Mouse (Mus musculus) heart, adult 8-10 months (tissue): ENCODE data around the gene Asrgl1. TPM values are rescaled to one million over a fixed set of nuclear protein-coding genes. Genes with fewer than 3 reads are reported as not detected.
"Not testable (repeated sequence)": the region's sequence is repeated elsewhere in the genome, so short reads cannot be mapped to it uniquely, and the experiment has no call there.

Experiments used
- DNase-seq: peaks from one replicate; pipeline ENCODE4 v3.0.0; 2022; ENCODE audit warnings: low spot score
- total RNA-seq, 4 experiments: library from RNA; stranded (reverse); gene quantifications; 2 replicates each; pipeline ENCODE4 v1.2.4; 2022

Gene Asrgl1
- 10 to 100 TPM; 31.9 to 37.3 (median 37.2) TPM for total RNA-seq

DNA sequence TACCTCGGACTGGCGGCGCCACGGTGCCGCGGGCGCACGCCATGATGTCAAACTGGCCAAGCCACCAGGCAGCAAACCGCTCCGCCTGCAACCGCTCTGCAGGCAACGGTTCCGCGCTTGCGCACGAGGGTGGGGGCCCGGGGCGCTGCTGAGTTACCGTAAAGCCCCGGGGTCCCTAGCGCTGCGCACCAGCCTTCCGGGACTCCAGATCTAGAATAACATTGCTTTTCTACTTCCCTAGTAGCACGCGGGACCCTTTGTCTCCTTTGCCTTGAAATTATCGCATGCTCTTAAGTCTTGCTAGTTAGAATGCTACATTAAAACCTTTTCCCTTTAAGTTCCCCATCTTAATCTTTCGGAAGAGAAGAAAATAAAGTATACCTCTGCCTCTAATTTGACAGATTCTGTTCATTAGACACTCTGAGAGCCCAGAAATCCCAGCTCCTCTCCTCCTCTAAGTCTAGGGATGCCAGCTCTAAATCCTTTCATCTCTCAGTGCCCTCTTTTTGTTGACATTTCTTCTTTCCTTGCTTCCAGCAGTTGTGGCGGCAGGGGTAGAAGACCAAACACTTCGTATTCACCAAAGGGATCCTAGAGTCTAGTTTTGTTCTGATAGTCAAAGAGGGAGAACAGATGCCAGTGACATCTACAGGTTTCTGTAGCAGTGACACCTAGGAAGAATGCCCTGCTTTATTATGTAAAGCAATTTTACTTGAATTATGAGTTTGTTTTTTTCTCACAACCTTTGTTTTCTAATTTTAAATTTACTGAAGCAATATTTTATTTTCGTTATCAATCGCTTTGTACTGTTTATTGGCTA is at the start of gene Asrgl1:
Gene Asrgl1 (minus strand): TSS at position 125 of the 820 bp plus-strand sequence.
- DNase-seq = peak; percentile 83

DNA sequence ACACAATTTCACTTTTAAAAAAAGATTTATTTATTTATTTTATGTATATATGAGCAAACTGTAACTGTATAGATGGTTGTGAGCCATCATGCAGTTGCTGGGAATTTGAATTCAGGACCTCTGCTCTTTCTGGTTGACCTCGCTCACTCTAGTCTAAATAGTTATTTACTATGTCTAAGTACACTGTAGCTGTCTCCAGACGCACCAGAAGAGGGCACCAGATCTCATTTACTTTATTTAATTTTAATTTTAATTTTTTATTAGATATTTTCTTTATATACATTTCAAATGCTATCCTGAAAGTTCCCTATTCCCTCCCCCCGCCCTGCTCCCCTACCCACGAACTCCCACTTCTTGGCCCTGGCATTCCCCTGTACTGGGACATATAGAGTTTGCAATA is 10.8 kb upstream of the Asrgl1 start:
- no peak for DNase-seq

DNA sequence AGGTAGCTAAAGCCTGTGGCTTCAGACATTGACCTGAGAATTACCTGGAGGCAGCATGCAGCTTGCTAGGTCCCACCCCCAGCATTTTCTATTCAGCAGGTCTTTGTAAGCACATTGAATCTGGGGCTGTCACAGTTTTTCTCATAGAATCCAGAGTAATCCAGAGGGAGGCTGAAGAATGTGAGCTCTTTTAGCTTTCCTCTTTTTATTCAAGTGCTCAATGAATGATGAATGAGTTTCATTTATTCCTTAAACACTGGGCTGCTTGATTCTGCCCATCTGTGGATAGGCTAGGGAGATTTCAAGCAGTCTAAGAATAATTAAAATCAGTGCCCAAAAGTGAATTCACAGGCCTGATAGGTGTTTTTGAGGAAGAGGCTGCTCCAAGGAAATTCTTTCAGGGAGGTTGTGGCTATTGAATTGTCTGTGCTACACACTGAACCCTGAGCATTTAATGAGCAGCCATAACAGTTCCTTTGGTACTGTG is 8.2 kb upstream of the Asrgl1 start:
- DNase-seq = no peak

DNA sequence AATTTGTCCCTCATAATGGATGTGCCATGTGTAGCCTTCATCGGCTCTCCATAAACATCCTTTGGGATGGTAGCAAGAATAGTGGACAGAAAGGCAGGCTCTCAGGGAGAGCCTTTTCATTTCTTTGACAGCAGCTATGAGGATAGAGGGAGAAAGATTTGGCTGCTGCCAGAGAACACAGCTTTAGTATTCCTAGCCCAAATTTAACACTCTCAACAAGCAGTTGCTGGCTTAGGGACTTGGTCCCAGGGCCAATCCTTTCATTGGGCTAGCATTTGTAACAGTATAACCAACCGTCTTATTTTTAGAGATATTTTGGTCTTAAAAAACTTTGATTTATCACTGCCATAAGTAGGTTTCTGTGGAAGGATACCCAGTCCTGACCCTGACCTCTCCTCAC is 7.8 kb upstream of the Asrgl1 start:
- DNase-seq = no peak

DNA sequence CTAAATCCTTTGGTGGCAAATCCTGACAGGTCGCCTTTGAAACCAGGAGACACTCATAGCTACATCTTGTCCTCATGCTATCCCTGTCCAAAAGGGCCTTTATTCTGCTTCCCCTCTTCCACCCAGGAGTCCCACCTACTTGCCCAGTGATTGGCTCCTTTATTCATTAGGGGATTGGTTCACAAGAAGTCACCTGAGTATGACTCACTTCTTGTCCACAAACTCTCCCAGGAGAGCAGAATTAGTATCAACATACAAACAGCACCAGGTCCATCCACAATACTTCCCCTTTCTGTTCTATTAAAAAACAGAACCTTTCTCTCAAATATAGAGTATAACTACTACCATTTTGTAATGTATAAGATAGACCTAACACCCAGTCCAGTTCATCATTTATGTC is 4.9 kb upstream of the Asrgl1 start:
- not testable (repeated sequence) for DNase-seq

DNA sequence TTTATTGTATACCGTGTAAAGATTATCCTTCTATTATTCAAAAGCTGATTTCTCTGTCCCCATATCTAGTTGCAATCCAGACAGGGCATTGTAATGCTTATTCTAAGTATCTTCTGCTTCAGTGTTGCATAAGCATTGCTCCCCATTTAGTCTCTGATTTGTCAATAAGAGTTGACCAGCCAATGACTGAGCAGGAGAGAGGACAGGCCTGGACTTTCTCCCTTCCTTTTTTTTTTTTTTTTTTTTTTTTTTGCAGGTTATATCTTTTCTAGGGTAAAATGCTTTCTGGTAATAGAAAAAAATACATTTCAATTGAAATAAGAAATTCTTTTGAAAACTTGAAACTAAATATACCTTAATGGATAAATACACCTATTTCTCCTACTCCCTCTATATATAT is 1.7 kb upstream of the Asrgl1 start:
- no peak for DNase-seq

DNA sequence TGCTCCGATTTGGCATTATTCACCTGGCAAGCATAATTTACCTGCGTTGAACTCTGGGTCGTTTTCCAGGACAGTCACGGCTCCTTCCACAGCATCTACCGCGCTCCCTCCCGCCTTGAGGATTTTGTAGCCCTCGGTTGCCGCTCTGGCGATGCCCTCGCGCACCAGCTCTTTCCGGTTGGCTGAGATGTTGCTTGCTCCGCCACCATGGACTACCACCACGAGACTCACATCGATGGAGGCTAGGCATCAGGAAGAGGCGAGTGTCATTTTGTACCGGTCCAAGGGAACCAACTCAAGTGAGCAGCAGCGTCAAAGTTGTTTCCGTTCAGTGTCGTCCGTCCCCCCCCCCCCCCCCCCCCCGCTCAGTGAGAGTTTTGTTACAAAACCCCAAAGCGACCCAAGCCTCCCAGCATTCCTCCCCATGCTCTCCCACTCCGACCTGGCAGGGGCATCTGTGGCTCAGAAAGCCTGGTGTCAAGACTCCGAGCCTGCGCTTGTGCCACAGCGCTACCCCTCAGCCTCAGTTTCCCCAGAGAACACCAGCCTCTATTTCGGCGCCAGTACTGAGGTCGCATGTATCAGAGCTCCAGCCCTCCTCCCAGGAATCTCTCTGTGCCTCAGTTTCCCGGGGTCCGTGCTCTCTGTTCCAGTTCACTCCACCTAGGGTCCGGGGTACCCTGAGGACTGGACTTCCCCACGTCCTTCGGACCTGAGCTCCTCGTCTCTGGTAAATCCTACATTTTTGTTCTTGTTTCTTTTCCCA is 507 bp downstream of the Asrgl1 start:
- DNase-seq = no peak

DNA sequence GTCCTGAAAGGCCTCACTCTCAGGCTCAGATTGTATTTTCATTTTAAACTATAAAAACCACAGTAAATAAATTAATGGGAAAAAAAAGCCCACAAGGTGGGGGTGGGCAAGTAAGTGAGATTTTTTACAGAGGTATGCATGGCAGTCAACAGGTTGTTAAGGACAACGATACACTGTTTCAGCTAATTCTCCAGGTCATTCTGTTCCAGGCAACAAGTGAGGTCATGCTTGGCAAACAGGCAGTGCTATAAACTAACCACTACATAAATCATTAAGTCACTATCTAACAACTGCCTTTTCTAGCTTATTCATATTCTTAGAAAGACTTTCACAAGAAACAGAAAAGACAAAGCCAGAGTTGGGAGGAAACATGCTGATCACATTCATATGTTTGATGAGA is 5.4 kb downstream of the Asrgl1 start:
- no peak for DNase-seq

DNA sequence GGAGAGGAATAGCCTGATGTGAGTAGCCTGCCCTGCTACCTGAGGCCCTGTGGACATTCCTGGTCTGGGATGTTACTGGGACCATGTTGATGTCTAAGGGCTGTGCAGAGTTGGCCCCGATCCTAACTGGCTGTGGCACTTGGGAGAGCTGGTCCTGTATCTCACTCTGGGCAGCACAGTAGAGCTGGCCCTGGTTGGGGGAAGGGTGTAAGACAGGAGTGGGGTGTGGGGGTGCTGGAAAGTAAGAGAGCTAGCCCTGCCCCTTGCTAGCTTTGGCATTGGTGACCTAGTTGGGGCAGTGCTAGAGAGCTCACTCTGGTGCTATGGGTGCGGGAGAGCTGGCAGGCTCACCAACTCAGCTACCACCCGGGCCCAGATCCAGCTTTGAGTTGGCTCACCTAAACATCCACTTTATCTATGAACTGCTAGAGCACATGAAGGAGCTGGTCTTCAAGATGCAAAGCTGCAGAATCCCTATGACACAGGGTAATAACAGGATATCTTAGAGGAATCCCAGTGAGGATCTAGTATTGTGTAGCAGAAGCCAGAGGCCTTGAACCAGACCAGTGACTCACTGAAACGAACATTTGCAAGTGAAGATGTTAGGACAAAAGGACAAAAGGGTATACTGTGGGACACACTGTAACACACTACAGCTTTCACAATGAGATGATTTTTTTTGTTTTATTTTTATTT is 6.8 kb downstream of the Asrgl1 start:
- DNase-seq = no peak

DNA sequence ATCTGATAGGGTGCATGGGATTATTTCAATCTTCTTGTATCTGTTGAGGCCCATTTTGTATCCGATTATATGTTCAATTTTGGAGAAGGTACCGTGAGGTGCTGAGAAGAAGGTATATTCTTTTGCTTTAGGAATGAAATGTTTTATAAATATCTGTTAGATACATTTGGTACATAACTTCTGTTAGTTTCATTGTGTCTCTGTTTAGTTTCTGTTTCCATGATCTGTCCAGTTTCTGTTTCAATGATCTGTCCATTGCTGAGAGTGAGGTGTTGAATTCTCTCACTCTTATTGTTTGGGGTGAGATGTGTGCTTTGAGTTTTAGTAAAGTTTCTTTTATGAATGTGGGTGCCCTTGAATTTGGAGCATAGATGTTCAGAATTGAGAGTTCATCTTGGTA is 11.4 kb downstream of the Asrgl1 start:
- DNase-seq = not testable (repeated sequence)

DNA sequence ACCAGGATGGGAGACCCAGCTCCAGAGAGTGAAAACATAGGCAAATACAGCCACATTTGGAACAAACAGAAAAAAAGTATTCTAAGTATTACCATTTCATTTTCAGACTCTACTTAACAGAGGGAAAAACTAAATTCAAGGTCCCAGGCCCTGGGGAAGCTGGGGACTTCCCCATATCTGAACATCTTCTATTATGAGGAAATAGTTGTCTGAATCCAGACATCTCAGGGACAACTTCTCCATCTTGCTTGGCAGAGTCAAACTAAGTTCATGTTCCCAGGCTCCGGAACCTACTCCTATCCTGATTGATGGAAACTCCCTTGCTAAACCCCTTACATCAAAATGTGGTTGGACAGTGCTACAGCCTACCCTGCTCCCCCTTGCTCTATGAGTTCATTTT is 13.0 kb downstream of the Asrgl1 start:
- DNase-seq = no peak

DNA sequence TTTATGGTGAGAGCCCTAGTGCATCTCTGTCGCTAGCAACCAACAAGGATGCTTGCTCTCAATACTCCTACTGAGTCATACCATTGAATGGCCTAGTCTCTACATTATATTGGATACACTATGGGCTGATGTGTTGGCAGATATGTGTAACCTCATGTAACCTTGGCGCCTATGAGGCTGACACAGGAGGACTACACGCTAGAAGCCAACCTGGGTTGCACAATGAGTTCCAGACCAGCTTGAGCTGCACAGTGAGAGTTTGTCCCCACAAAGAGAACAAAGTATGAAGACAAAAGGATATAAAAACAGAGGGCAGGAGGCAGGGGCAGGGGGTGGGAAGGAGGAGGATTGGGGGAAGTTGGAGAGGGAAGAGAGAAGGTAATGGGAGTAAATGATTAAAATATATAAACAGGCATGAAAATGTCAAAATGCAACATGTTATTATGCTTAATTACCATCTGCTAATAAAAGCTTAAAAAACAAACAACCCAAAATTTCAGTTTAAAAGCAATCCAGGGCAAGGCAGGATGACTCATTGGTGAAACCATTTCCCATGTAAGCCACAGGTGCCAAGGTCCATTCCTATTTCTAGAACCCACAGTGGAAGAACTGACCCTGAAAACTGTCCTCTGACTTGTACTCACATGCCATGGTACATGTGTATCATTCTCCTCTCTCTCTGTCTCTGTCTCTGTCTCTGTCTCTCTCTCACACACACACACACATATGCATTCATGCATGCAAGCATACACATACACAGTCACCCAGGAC is 15.6 kb downstream of the Asrgl1 start:
- DNase-seq = no peak

DNA sequence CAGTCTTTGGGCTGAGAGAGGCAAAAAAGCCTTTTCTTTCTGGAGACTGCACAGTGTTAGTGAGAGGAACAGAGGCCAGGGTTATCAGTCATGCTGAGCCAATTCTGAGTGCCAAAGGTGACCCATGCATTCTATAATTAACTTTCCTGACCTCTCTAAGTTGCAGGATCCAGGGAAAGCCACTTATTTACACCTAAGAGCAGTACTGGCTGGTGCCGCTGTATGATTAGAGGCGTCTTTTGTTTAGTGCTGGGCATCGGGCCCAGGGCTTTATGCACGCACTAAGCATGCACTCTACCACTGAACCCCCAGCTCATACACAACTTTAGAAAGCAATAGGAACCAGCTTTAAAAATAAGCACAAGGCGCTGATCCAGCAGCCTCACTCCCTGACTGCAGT is 18.2 kb downstream of the Asrgl1 start:
- no peak for DNase-seq

DNA sequence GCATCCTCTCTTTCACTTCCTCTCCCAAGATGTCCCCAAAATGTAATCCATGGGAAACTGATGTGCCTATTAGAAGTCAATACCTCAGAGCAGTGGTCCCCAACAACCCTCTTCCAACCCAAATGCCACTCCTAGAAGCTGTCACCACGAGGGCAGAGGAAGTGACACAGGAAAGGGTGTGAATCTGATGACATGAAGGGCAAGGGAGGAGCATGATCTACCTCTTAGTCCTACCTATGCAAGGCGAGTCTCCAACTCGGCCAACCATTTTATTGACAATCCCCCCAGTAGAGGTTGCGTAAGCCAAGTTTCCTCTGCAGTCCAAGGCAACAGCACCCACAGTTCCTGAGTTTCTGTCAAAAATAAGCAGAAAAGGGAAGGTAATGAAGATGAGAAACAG is 19.2 kb downstream of the Asrgl1 start:
- no peak for DNase-seq

DNA sequence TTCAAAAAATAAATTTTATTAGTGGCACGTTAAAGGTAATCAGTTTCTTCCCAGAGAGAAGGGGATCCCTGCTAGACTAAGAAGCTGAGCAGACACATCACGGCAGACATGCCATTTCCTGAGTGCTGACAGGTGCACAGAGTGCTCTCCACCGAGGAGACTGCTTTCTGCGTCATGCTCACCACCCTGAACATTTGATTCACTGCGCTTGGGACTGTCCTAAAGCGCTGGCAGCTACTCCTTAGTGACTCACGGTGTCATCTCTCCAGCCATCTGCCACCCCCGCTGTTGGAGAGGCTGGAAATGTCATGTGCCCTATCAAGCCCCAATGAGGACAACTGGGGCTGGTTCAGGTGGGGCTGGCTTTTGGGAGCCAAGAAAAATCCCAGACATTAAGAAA is 23.4 kb downstream of the Asrgl1 start:
- no peak for DNase-seq

DNA sequence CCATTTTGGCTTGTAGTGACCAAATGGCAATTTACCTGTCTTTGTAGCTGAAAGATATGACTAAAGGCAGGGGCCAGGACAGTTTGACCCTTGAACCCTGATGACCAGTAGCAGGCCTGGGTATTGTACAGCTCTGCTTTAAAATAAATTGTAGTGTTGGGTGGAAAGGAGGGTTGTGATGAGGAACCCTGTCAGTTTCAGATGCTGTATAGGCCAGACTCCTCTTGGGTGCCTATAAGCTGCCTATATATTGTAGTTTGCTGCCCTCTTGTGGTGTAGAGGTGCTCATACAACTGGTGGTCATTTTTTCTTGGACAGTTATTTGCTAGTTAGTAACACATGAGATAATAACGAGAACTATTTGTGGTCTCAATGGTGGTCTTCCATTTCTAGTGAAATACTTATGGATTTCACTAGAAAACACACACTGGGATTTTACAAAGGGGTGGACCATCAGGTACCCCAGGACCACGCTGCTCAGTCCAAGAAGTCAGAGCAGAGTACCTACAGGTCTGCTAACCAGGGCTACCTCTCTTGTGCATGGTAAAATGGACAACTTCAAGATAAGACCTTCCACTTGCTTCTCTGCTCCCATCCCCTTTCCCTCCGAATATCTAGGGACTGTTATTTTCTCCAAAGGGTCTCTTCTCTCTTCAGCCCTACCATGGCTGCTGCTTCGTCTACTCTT is 25.1 kb downstream of the Asrgl1 start:
- peak; percentile 81 for DNase-seq

DNA sequence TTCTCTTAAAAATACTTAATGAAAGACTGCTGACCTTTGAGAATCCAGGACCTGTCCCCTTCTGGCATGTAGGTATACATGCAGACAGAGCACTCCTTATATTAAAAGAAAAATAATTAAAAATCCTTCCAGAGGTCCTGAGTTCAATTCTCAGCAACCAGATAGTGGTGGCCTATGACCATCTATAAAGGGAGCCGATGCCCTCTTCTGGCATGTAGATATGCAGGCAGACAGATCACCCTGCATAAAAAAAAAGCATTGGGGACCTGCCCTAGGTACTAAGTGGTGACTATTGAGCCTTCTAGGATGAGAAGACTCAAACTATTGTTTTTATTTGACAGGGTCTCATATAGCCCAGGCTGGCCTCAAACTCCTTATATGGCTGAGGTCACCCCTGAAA is 26.9 kb downstream of the Asrgl1 start:
- DNase-seq = no peak

DNA sequence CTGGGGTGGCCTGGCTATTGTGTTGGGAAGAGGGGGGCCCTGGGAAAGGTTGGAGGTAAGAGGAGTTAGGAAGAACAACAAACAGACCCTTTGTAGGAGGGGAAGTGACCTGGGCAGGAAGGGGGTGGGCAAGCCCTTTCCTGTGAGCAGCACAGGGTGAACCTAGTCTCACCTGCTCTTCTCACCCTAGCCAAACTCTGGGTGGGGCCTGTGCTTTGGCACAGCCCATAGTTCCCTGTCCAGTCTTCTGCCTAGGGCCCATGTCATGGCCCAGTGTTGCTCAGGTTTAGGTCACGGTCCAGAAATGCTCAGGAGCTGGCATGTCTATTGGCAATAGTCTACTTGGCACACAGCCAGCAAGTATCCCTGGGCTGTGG is 28.1 kb downstream of the Asrgl1 start:
- no peak for DNase-seq

DNA sequence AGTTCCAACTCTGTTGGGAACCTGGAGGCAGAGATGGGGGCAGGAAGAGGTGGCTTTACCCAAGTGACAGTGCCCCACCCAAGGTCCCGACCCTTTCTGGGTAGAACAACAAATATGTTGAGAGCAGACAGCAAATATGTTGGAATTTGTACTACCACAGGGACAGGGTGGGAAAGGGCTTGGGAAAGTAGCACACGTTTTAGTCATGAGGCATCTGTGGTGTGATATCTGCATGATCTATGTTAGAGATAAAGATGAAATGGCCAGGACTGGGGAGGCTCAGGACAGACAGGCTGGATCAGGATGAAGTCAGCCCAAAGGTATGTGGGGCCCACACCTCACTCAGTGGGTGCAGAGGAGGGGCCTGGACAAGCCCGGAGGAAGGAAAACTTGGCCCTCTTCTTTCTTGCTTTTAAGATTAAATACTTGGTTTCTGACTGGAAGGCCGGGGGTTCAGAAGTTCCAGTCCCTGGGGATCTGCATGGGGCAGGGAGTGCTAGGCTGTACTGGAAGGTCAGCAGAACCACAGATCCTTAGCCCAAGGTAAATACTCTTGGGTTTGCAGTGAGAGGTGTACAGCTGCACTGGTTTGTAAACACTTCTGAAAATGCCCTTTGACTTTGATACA is 28.6 kb downstream of the Asrgl1 start:
- DNase-seq = no peak

DNA sequence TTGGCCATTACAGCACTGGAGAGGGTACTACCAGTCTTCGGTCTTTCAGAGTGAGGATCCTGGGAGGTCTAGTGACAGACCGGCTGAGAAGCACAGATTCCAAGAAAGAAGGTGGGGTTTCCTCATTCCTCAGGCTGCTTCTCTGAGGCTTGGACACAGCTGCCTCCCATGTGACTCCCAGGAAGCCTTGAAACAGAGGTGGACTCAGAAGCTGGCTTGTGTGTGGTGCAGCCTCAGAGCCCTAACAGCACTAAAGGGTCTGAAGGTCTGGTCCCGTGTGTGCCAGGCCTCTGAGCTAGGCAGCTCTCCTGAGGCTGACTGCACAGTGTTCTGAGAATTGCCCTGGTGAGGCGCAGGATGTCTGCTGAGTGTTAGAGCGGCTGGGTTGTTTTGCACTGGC is 29.3 kb downstream of the Asrgl1 start:
- DNase-seq = peak; percentile 49
